Mouse (Mus musculus) C2C12 (cell line): ENCODE measurements around the gene Cdc20. TPM values are rescaled to one million over a fixed set of nuclear protein-coding genes. Genes with fewer than 3 reads are reported as not detected.

ENCODE experiments used
- H3K27me3 ChIP-seq: one replicate; pipeline ENCODE4 v1.6.1; 2011; ENCODE audit not compliant: control insufficient read depth, insufficient read depth, insufficient read length
- H3K36me3 ChIP-seq: one replicate; pipeline ENCODE4 v1.6.1; 2011; ENCODE audit not compliant: control insufficient read depth, insufficient read depth
- H3K4me3 ChIP-seq: one replicate; pipeline ENCODE4 v1.5.1; 2011; ENCODE audit warnings: mild to moderate bottlenecking, control low read depth; ENCODE audit not compliant: poor library complexity, insufficient read depth, severe bottlenecking
- H3K79me2 ChIP-seq: one replicate; pipeline ENCODE4 v1.6.1; 2011; ENCODE audit not compliant: control insufficient read depth, insufficient read depth
- H3K79me3 ChIP-seq: one replicate; pipeline ENCODE4 v1.6.1; 2011; ENCODE audit warnings: low read depth, control low read depth
- H3ac ChIP-seq: one replicate; pipeline ENCODE3; 2011; ENCODE audit warnings: low read depth; ENCODE audit not compliant: control insufficient read depth, insufficient read length
- CEBPB ChIP-seq: IDR thresholded peaks from one replicate; pipeline ENCODE4 v1.6.1; 2011; ENCODE audit warnings: low read depth, mild to moderate bottlenecking, control low read depth, moderate library complexity
- CTCF ChIP-seq: IDR thresholded peaks from one replicate; pipeline ENCODE4 v1.5.1; 2011; ENCODE audit not compliant: control insufficient read depth, insufficient read depth, insufficient read length
- FOSL1 ChIP-seq: IDR thresholded peaks from one replicate; pipeline ENCODE4 v1.8.0; 2011; ENCODE audit warnings: mild to moderate bottlenecking, low read length; ENCODE audit not compliant: poor library complexity, insufficient read depth, severe bottlenecking
- MAX ChIP-seq: IDR thresholded peaks from one replicate; pipeline ENCODE4 v1.6.1; 2011; ENCODE audit warnings: mild to moderate bottlenecking, control low read depth
- MYOD1 ChIP-seq: IDR thresholded peaks from one replicate; pipeline ENCODE4 v1.6.1; 2011; ENCODE audit warnings: low read depth; ENCODE audit not compliant: control insufficient read depth, insufficient read length
- MYOG ChIP-seq: IDR thresholded peaks from one replicate; pipeline ENCODE4 v1.6.1; 2011; ENCODE audit not compliant: control insufficient read depth, insufficient read length; ENCODE audit errors: extremely low read depth
- USF1 ChIP-seq: IDR thresholded peaks from one replicate; pipeline ENCODE4 v1.6.1; 2011; ENCODE audit warnings: low read depth, mild to moderate bottlenecking, control low read depth, moderate library complexity
- polyA plus RNA-seq: library from polyadenylated mRNA; unstranded; fragments of >200 nt; fragmentation: generic; extraction: Trizol; gene quantifications from one replicate; pipeline ENCODE4 v1.2.1, GENCODE M21; 2012; ENCODE audit warnings: missing spikeins

Cdc20 gene
- polyA plus RNA-seq, 1 experiment, result 274 TPM

- TF ChIP-seq MYOG (no peak), FOSL1 (no peak), USF1 (no peak), MYOD1 (no peak), MAX (no peak), CEBPB (no peak), CTCF (no peak)
- no peaks in the 10 kb centered on the region for H3K27me3 ChIP-seq
- peaks cover 55% of the 10 kb centered on the region for H3K36me3 ChIP-seq
- no peak overlapping the region for H3ac ChIP-seq
- H3K79me2 ChIP-seq, result peaks cover 84% of the 10 kb centered on the region
- H3K79me3 ChIP-seq, result peaks cover 45% of the 10 kb centered on the region
- no peak overlapping the region for H3K4me3 ChIP-seq
Measured at GRCm38 (mm10) chr4:118432332-118432731, 4.8 kb downstream of the Cdc20 start.

- Histone ChIP-seq H3K27me3 (no peaks in the 10 kb centered on the region), H3K36me3 (peaks cover 36% of the 10 kb centered on the region), H3K79me2 (peaks cover 56% of the 10 kb centered on the region), H3ac (peak overlapping the region; percentile 96), H3K4me3 (peak overlapping the region; percentile 65), H3K79me3 (peaks cover 20% of the 10 kb centered on the region)
- TF ChIP-seq FOSL1 (no peak), MAX (no peak), CTCF (no peak)
Measured at GRCm38 (mm10) chr4:118429215-118429895, 7.8 kb downstream of the Cdc20 start.

- no peak for TF ChIP-seq MYOD1
- TF ChIP-seq USF1, result peak; percentile 20
- TF ChIP-seq CEBPB, result peak; percentile 61
- TF ChIP-seq FOSL1, result no peak
- TF ChIP-seq MAX, result peak; percentile 35
- Histone ChIP-seq H3K79me2 (peaks cover 50% of the 10 kb centered on the region), H3K4me3 (peak overlapping the region; percentile 65), H3ac (peak overlapping the region; percentile 96), H3K36me3 (peaks cover 29% of the 10 kb centered on the region), H3K27me3 (no peaks in the 10 kb centered on the region), H3K79me3 (peaks cover 16% of the 10 kb centered on the region)
Measured at GRCm38 (mm10) chr4:118428531-118429214, 8.5 kb downstream of the Cdc20 start.

- peak within 1 kb of the TSS; percentile 65 for H3K4me3 ChIP-seq
- TF ChIP-seq MYOD1 (no peak), CTCF (peak; percentile 62)
- H3K27me3 ChIP-seq, result no peaks in the 10 kb centered on the region
- peaks cover 42% of the 10 kb centered on the region for H3K79me2 ChIP-seq
- H3K79me3 ChIP-seq, result peaks cover 16% of the 10 kb centered on the region
- H3ac ChIP-seq, result peak within 1 kb of the TSS; percentile 96
- peaks cover 21% of the 10 kb centered on the region for H3K36me3 ChIP-seq
Measured at GRCm38 (mm10) chr4:118427768-118428451, 9.2 kb downstream of the Cdc20 start, which contains the start of gene Elovl1. Gene Elovl1 (plus strand): TSS chr4:118428093.

GRCm38 (mm10) chr4:118427415-118427767, 9.8 kb downstream of the Cdc20 start:
- peak overlapping the region; percentile 78 for H3ac ChIP-seq
- peaks cover 16% of the 10 kb centered on the region for H3K36me3 ChIP-seq
- H3K79me3 ChIP-seq, result peaks cover 16% of the 10 kb centered on the region
- TF ChIP-seq FOSL1, result no peak
- TF ChIP-seq MAX, result no peak
- TF ChIP-seq CEBPB, result no peak
- TF ChIP-seq MYOD1, result no peak
- no peak for TF ChIP-seq CTCF
- peaks cover 40% of the 10 kb centered on the region for H3K79me2 ChIP-seq
- no peaks in the 10 kb centered on the region for H3K27me3 ChIP-seq
- peak overlapping the region; percentile 65 for H3K4me3 ChIP-seq
